Mouse (Mus musculus) liver, embryonic 14.5 days (tissue): ENCODE results near the gene Ly9.

Source experiments
- CTCF ChIP-seq: IDR thresholded peaks from 2 replicates; pipeline ENCODE4 v1.5.1; 2016; ENCODE audit warnings: antibody characterized with exemption, low read depth, control low read depth
- EP300 ChIP-seq: IDR thresholded peaks from 2 replicates; pipeline ENCODE4 v1.6.1; 2016; ENCODE audit warnings: antibody characterized with exemption, low read depth

GRCm38 (mm10) chr1:171646429-171646940 lies 39.3 kb upstream of the Ly9 start:
- TF ChIP-seq CTCF: no peak
- TF ChIP-seq EP300: no peak
